Mouse (Mus musculus) kidney, postnatal 0 days (tissue): ENCODE data around the gene Ccdc34. TPM values are rescaled to one million over a fixed set of nuclear protein-coding genes. Genes with fewer than 3 reads are reported as not detected.

Experiments used
- ATAC-seq: fragments of 200-750 bp; cut with Nextera tagmentation; replicated peaks from 2 replicates; pipeline ENCODE4 v1.8.0; 2017; ENCODE audit warnings: low read depth, moderate number of reproducible peaks, moderate TSS enrichment, moderate library complexity; ENCODE audit not compliant: low FRiP score
- DNase-seq: peaks from one replicate; pipeline ENCODE4 v3.0.0-alpha.2; 2016; ENCODE audit warnings: low spot score
- H3K27ac ChIP-seq: fragments of 300-500 bp; sonication (generic); 2 replicates; pipeline ENCODE4 v1.5.1; 2014; ENCODE audit warnings: mild to moderate bottlenecking
- H3K27me3 ChIP-seq: fragments of 300-500 bp; sonication (generic); 2 replicates; pipeline ENCODE4 v1.6.1; 2014; ENCODE audit warnings: low read length, mixed read lengths; ENCODE audit not compliant: insufficient read depth
- H3K36me3 ChIP-seq: fragments of 300-500 bp; sonication (generic); 2 replicates; pipeline ENCODE4 v1.6.1; 2014; ENCODE audit warnings: low read length, mixed read lengths; ENCODE audit not compliant: insufficient read depth
- H3K4me1 ChIP-seq: fragments of 300-500 bp; sonication (generic); replicated peaks from 2 replicates; pipeline ENCODE4 v1.6.1; 2014; ENCODE audit warnings: antibody characterized with exemption, low read length, mixed read lengths; ENCODE audit not compliant: insufficient read depth
- H3K4me2 ChIP-seq: fragments of 300-500 bp; sonication (generic); 2 replicates; pipeline ENCODE4 v1.6.1; 2014; ENCODE audit warnings: mild to moderate bottlenecking, low read length, moderate library complexity, mixed read lengths
- H3K4me3 ChIP-seq: fragments of 300-500 bp; sonication (generic); replicated peaks from 2 replicates; pipeline ENCODE4 v1.5.1; 2014; ENCODE audit warnings: low read depth, low read length
- H3K9ac ChIP-seq: fragments of 300-500 bp; sonication (generic); 2 replicates; pipeline ENCODE4 v1.6.1; 2014; ENCODE audit warnings: low read depth, low read length
- H3K9me3 ChIP-seq: fragments of 300-500 bp; sonication (generic); replicated peaks from 2 replicates; pipeline ENCODE4 v1.6.1; 2016; ENCODE audit warnings: low read length, inconsistent platforms, mixed read lengths
- CTCF ChIP-seq: IDR thresholded peaks from 2 replicates; pipeline ENCODE4 v1.5.1; 2016; ENCODE audit warnings: antibody characterized with exemption, low read depth, mild to moderate bottlenecking, moderate library complexity
- WGBS: fragments of 180-500 bp; shearing (Covaris S2); extraction: QIAGEN DNeasy Blood & Tissue Kit; methylation state at CpG from one replicate; pipeline ENCODE4 v1.1.7; 2014; 5-methylcytosine and 5-hydroxymethylcytosine counted together
- polyA plus RNA-seq: library from polyadenylated mRNA; unstranded; fragments of >200 nt; fragmentation: Nextera tagmentation; extraction: Ambion mirVana; gene quantifications from 2 replicates; pipeline ENCODE4 v1.2.1, GENCODE M21; 2015

The Ccdc34 gene
- polyA plus RNA-seq, 1 experiment from 2014 or later: 42.7 TPM

- peak; percentile 41 for DNase-seq
- H3K27ac ChIP-seq: no peak overlapping the region
- H3K4me3 ChIP-seq: no peak overlapping the region
- no peak overlapping the region for H3K9ac ChIP-seq
- H3K36me3 ChIP-seq: no peaks in the 10 kb centered on the region
- H3K9me3 ChIP-seq: no peaks in the 10 kb centered on the region
- H3K4me1 ChIP-seq: peaks cover 24% of the 10 kb centered on the region
- TF ChIP-seq CTCF: no peak
- ATAC-seq: no peak
- no peak overlapping the region for H3K4me2 ChIP-seq
- 44% methylated on average over 11 of the region's 11 CpGs for WGBS
- no peaks in the 10 kb centered on the region for H3K27me3 ChIP-seq
These were observed 31.4 kb upstream of the Ccdc34 start for GRCm38 (mm10) chr2:109986036-109986785.

GRCm38 (mm10) chr2:109987946-109988345, 29.7 kb upstream of the Ccdc34 start:
- H3K4me1 ChIP-seq: peaks cover 24% of the 10 kb centered on the region
- ATAC-seq (no peak), DNase-seq (no peak)
- no peak overlapping the region for H3K4me2 ChIP-seq
- no peak overlapping the region for H3K4me3 ChIP-seq
- H3K27ac ChIP-seq: no peak overlapping the region
- H3K27me3 ChIP-seq: no peaks in the 10 kb centered on the region
- H3K9me3 ChIP-seq: no peaks in the 10 kb centered on the region
- H3K36me3 ChIP-seq: no peaks in the 10 kb centered on the region
- H3K9ac ChIP-seq: no peak overlapping the region
- TF ChIP-seq CTCF: no peak
- WGBS: 57% methylated on average over 5 of the region's 5 CpGs

GRCm38 (mm10) chr2:109989196-109989595, 28.4 kb upstream of the Ccdc34 start:
- Histone ChIP-seq H3K4me2 (no peak overlapping the region), H3K36me3 (no peaks in the 10 kb centered on the region), H3K9ac (no peak overlapping the region), H3K4me3 (no peak overlapping the region), H3K9me3 (no peaks in the 10 kb centered on the region), H3K27ac (peak overlapping the region; percentile 75), H3K27me3 (no peaks in the 10 kb centered on the region), H3K4me1 (peaks cover 24% of the 10 kb centered on the region)
- TF ChIP-seq CTCF: no peak
- ATAC-seq (no peak), DNase-seq (peak; percentile 81)
- WGBS: 4% methylated on average over 3 of the region's 3 CpGs

GRCm38 (mm10) chr2:109989679-109990473, 27.7 kb upstream of the Ccdc34 start:
- Histone ChIP-seq H3K27me3 (no peaks in the 10 kb centered on the region), H3K4me3 (no peak overlapping the region), H3K36me3 (no peaks in the 10 kb centered on the region), H3K4me2 (no peak overlapping the region), H3K27ac (0 out of 2 replicates have a peak overlapping the region, but pooled peaks have one; percentile 75), H3K4me1 (peaks cover 24% of the 10 kb centered on the region), H3K9me3 (no peaks in the 10 kb centered on the region), H3K9ac (no peak overlapping the region)
- whole genome bisulfite sequencing: 46% methylated on average over 8 of the region's 8 CpGs
- peak; percentile 41 for DNase-seq
- no peak for TF ChIP-seq CTCF
- no peak for ATAC-seq

- no peak overlapping the region for H3K4me3 ChIP-seq
- H3K9me3 ChIP-seq: no peaks in the 10 kb centered on the region
- H3K27me3 ChIP-seq: no peaks in the 10 kb centered on the region
- WGBS: 58% methylated on average over 1 of the region's 1 CpGs
- ATAC-seq (no peak), DNase-seq (no peak)
- 0 out of 2 replicates have a peak, but pooled peaks cover 5% of the 10 kb centered on the region for H3K36me3 ChIP-seq
- no peak overlapping the region for H3K27ac ChIP-seq
- no peak for TF ChIP-seq CTCF
- H3K4me2 ChIP-seq: no peak overlapping the region
- peaks cover 13% of the 10 kb centered on the region for H3K4me1 ChIP-seq
- H3K9ac ChIP-seq: no peak overlapping the region
These were observed 25.9 kb upstream of the Ccdc34 start for GRCm38 (mm10) chr2:109991754-109992153.

- H3K9me3 ChIP-seq: no peaks in the 10 kb centered on the region
- TF ChIP-seq CTCF: no peak
- H3K4me1 ChIP-seq: peaks cover 10% of the 10 kb centered on the region
- ATAC-seq (no peak), DNase-seq (no peak)
- H3K4me2 ChIP-seq: no peak overlapping the region
- H3K27me3 ChIP-seq: no peaks in the 10 kb centered on the region
- WGBS: 73% methylated on average over 11 of the region's 11 CpGs
- H3K27ac ChIP-seq: no peak overlapping the region
- no peak overlapping the region for H3K9ac ChIP-seq
- no peak overlapping the region for H3K4me3 ChIP-seq
- 0 out of 2 replicates have a peak, but pooled peaks cover 5% of the 10 kb centered on the region for H3K36me3 ChIP-seq
These were observed 25.1 kb upstream of the Ccdc34 start for GRCm38 (mm10) chr2:109992448-109993073.
